Mouse (Mus musculus) myocyte (in vitro differentiated cells): ENCODE data around the gene Ttc29.

Experiments
- E2F4 ChIP-seq: IDR thresholded peaks from one replicate; pipeline ENCODE4 v1.6.1; 2011; ENCODE audit warnings: mild to moderate bottlenecking, control low read depth, moderate library complexity; ENCODE audit not compliant: insufficient read depth
- POLR2A ChIP-seq: IDR thresholded peaks from one replicate; pipeline ENCODE4 v1.6.1; 2011; ENCODE audit warnings: low read depth, mild to moderate bottlenecking, control low read depth, moderate library complexity; ENCODE audit not compliant: insufficient read length
- POLR2AphosphoS2 ChIP-seq: IDR thresholded peaks from one replicate; pipeline ENCODE4 v1.6.1; 2011; ENCODE audit warnings: low read depth, control low read depth; ENCODE audit not compliant: insufficient read length
- USF1 ChIP-seq: IDR thresholded peaks from one replicate; pipeline ENCODE4 v1.6.1; 2011; ENCODE audit warnings: low read depth, mild to moderate bottlenecking, control low read depth, moderate library complexity

DNA sequence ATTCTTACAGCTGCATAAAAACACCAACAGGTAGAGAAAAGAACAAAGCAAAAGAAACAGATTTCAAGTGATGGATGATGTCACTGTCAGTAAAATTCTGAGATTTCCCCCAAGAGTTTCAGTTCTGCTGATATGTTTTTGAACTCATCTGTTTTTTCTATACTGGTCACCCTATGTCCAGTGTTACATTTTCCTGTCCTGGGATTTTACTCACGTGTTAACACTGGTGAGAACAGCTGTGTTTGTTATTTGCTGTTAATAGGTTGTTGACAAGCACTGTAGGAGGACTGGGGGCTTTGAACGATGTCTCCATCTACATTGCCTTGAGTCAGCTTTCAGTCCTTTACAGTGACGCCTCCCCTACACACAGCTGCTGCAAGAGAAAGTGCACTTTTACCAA lies 53.1 kb downstream of the Ttc29 start:
- TF ChIP-seq POLR2A = no peak
- no peak for TF ChIP-seq E2F4
- no peak for TF ChIP-seq USF1
- no peak for TF ChIP-seq POLR2AphosphoS2
